Mouse (Mus musculus) MEL-GATA-1-ER (cell line): ENCODE data around the gene Brox.
"Not testable (repeated sequence)": the region's sequence is repeated elsewhere in the genome, so short reads cannot be mapped to it uniquely, and the experiment has no call there.

Experiments used
- DNase-seq: peaks from one replicate; pipeline ENCODE4 v3.0.0-alpha.2; 2012; ENCODE audit warnings: low read depth; ENCODE audit errors: extremely low read depth

Gene Brox

DNA sequence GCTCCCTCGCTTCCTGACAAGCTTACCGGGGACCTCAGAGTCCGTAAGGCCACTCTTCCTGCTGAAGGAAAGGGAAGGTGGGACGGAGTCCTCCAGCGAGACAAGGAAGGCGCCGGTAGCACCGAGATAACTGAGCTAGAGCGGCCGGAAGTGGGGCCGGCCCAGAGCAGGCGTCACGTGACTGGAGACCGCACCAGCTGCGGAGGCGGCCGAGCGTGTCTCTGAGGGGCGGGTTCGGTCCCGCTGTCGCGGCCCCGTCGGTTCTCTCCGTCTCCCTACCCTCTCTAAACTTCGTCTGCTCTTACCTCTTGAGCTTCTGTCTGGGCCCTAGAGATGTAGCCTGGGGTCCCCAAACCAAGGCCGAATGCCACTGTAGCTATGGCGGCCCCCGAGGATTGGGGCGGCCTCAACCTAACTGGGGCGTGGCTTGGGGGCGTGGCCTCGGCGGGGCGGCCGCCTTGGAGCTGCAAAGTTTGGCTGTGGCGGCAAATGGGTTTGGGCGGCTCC lies at the start of gene Brox:
TSS of gene Brox (minus strand) at position 393 of the 507 bp plus-strand sequence.
- DNase-seq: peak; percentile 80

- no peak for DNase-seq
Observed at GRCm38 (mm10) chr1:183345817-183346195, 48.7 kb upstream of the Brox start.

DNA sequence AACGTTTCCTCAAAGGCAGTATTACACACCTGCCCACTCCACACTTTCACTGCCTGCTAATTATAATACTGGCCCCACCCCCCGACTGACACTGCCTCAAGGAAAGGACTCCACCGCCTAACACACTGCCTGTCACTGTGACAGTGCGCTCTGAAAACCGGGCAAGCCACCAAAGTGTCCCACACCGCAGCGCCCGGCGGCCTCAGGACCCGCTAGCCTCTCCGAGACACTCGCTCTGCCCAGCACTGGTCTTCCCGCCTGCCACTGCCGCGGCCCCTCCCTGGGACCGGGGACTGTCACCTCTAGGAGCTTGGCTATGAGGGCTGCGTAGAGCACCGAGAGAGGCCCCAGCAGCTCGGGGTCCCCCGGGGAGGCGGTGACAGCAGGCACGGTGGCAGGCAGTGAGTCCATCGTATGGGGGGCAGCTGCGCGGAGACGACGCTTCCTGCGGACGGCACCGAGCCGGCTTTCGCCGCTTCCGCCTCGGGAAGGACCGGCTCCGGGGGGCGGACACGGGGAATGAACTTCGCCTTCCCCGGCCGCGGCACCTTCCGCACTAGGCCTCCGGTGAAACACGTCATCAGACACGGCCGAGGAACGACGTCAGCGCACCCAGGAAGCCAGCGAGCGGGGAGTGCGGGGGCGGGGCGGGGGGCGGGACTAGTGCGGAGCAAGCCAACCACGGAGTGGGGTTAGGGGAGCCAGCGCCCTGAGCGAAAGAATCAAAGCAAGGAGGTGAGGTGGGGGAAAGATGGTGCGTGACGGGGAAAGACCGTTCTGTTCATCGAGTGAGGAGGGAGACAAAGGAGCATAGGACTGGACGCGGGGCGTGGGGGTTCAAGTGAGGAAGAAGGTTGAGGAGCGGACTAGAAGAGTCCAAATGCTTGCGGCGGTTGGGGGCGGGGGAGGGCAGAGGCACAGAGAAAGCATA lies 48.1 kb upstream of the Brox start:
- peak; percentile 70 for DNase-seq

- DNase-seq: not testable (repeated sequence)
Observed at GRCm38 (mm10) chr1:183342902-183343301, 45.8 kb upstream of the Brox start.

DNA sequence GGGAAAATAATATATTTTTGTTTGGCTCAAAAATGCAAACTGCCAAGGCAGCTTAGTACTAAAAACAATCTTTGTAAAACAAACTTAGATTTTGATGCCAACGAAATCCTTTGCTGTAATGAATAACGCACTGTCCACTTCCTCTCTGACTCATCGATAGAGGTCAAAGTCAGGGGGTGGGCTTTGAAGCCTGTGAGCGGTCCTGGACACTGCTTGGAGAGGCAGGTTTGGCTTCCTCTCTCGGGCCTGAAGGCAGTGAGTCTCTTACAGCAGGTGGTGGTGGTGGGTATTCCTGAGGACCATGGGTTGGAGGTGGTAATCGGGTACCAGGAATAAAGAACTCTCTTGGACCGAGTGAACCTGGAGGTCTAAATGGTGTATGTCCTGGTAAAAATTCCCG lies 30.1 kb upstream of the Brox start:
- no peak for DNase-seq

GRCm38 (mm10) chr1:183324433-183324832 lies 27.4 kb upstream of the Brox start:
- DNase-seq: no peak

- DNase-seq: no peak
Observed at GRCm38 (mm10) chr1:183323923-183324322, 26.9 kb upstream of the Brox start.

DNA sequence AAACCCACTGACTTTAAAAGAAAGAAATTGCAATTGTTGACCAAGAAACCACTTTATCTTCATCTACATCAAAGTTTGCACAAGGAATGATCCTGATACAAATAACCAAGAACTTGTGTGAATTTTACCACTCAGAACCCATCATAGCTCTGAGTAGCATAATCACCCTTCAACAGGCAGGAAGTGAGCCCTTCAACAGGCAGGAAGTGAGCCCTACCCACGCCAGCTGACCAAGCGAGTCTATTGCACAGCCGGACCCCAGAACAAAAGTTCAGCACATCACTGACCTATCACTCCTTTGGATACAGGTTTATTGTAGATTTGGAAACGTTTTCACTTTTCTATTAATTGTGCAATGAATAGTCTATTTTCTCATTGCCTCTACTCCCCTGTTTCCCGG lies 25.4 kb upstream of the Brox start:
- not testable (repeated sequence) for DNase-seq

- peak; percentile 3 for DNase-seq
Observed at GRCm38 (mm10) chr1:183320708-183321107, 23.6 kb upstream of the Brox start.

DNA sequence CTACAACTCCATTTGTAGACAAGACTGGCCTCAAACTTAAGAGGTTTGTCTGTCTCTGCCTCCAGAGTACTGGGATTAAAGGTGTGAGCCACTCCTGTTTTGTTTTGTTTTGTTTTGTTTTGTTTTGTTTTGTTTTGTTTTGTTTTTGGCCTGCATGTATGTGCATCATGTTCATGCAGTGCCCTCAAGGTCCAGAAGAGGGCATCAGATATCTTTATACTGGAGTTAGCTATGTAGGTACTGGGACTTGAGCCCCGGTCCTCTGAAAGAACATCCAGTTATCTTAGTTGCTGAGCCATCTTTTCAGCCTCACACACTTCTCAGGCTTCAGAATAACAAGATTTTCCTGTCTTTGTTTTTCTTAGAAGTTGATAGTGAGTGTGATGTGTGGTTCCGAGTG lies 18.7 kb upstream of the Brox start:
- DNase-seq: peak; percentile 11

- DNase-seq: no peak
Observed at GRCm38 (mm10) chr1:183312076-183312475, 15.0 kb upstream of the Brox start.

- not testable (repeated sequence) for DNase-seq
Observed at GRCm38 (mm10) chr1:183309601-183310000, 12.5 kb upstream of the Brox start.

DNA sequence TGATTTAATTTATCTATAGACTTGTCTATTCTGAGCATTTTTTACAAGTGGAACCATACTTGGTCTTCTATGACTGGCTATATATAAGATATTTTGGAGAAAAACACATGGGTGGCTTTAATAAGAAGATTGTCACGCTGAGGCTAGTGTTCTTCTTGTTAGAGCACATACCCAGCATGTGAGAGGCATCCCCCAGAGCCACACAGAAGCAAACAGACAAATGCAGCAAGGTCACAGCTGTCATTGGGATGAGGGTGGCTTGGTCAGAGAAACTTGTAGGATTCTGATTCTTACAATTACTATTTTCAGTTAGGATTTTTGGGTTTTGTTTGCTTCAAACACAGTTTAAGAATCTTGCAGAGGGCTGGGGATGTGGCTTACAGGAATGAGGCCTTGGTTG lies 11.4 kb upstream of the Brox start:
- DNase-seq: no peak

DNA sequence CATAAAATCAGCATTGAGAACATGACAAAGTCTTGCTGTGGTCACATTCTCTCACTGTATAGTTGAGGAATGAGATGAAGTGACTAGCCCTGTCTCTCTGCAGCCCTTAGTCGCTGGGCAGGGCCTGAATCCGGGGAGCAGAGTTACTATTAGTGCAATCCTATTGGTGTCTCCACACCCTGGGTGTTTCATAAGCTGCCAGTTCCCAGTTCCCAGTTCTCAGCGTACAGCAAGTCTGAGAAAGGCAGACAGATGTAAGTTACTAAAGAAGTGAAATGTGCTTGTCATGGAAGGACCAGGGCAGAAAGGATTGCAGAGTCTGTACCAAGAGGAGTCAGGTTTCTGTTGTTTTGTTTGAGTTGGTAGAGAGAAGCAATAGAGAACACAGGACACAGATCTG lies 10.5 kb upstream of the Brox start:
- no peak for DNase-seq

DNA sequence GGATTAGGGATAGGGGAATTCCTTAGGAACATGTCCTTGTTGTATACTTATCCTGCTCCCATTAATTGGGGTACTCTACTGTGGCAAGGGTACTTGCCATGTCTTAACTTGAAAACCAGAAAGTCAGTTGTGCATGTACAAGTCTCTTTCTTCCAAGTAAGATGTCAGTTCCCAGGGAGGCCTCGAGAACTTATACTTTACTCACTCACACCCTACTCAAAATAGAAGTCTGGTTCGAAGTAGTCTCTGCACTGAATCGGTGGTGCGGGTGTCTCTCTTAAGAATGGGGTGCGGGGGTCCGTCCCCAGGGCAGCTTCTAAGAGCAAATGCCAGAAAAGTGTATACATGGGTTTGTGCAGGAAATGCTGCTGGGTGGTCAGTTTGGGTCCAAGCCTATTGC lies 2.1 kb upstream of the Brox start:
- DNase-seq: peak; percentile 99

DNA sequence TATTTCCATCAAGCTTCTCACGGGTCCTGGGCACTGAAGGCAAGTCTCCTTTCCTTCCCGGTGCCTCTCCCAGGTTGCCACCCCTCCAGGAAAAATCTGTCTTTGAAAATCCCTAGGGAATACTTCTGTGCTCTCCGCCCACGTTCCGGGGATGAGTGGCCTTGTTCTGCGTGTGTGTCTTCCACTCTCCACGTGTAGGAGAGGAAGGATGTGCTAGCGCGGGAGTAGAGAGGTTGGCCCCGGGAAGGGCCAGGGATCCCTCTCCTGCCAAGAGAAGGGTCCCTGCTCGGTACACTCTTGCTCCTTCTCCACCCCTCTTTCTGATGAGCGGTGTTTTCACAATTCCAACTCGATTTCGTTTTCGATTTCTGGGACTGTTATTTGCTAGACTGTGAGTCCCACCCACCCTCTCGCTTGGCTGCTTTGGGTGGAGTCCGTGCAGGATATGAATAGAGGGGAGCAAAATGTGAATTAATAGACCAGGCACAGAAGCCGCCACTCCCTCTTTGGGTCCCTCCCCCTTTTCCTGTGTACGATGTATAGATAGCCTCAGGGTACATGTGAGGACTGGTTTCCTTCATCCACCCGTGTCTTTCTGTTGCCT lies 919 bp upstream of the Brox start:
- peak; percentile 85 for DNase-seq

DNA sequence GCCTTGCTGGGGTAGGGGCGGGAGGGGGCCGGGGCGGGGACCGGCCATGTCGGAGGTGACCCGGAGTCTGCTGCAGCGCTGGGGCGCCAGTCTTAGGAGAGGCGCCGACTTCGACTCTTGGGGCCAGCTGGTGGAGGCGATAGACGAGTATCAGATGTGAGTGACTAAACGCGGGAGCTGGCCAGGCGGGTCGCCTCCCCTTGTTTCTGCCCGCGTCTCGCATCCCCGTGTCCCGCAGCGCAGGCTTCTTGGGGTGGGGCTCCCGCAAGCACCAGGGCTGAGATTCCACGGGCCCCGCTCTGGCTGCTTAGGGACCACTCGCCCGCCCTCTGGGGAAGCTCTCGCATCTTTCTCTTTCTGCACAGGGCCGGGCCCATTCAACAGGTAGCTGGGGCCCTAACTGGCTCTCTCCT lies 410 bp upstream of the Brox start:
- DNase-seq: peak; percentile 18

GRCm38 (mm10) chr1:183296465-183296864 lies 604 bp downstream of the Brox start, which contains the start of gene Aida:
Gene Aida, plus strand, starts transcription at chr1:183296590.
- no peak for DNase-seq

GRCm38 (mm10) chr1:183289576-183289975 lies 7.5 kb downstream of the Brox start:
- no peak for DNase-seq

GRCm38 (mm10) chr1:183288351-183288750 lies 8.7 kb downstream of the Brox start:
- no peak for DNase-seq

DNA sequence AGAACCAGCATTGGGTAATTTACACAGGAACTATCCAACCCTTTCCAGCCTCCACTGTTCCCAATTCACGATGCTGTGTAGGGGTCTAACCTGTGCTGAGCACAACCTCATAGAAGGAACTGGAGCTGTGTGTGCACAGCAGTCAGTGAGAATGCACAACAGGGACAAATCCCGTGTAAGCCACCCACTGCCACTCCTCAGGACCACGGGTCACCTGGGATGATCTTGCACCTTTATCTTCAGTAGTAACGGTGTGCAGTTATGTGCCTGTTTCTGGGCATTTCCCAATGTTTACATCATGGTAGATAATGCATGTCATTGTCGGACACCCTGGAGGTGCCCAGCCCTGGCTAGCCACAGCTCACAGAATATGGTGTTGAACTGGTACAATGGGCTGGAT lies 21.3 kb downstream of the Brox start:
- DNase-seq: no peak

DNA sequence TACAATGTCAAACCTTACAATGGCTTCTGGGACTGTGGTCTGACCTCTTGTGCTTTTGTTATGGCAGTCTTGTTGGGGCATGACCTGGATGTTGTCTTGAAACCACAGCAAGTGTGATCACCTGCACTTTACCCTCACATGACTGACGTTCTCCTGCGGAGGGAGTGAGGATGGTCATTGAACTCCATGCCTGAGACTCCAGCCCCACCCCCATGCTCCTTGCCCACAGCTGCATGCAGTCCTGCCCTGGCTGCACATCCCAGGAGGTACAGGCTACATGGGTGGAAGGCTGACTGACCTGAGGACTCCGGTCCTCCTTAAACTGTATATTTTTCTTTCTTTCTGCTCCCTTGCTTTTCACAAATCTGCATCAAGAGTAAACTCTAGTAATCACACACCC lies 22.7 kb downstream of the Brox start:
- no peak for DNase-seq
